Mouse (Mus musculus): Measurements from ENCODE around the gene Prtg. TPM values are rescaled to one million over a fixed set of nuclear protein-coding genes. Genes with fewer than 3 reads are reported as not detected.

The Prtg gene
- 1 to 10 TPM; 1.5 to 1.8 TPM for total RNA-seq (2021)
- long read RNA-seq, experiment 1, partial matches to known transcripts = 0 of 4 reads
- long read RNA-seq, experiment 1, other reads (novel, unspliced or antisense) = 4 of 4 reads
- long read RNA-seq, experiment 2, partial matches to known transcripts = 0 of 2 reads
- long read RNA-seq, experiment 2, other reads (novel, unspliced or antisense) = 2 of 2 reads

DNA sequence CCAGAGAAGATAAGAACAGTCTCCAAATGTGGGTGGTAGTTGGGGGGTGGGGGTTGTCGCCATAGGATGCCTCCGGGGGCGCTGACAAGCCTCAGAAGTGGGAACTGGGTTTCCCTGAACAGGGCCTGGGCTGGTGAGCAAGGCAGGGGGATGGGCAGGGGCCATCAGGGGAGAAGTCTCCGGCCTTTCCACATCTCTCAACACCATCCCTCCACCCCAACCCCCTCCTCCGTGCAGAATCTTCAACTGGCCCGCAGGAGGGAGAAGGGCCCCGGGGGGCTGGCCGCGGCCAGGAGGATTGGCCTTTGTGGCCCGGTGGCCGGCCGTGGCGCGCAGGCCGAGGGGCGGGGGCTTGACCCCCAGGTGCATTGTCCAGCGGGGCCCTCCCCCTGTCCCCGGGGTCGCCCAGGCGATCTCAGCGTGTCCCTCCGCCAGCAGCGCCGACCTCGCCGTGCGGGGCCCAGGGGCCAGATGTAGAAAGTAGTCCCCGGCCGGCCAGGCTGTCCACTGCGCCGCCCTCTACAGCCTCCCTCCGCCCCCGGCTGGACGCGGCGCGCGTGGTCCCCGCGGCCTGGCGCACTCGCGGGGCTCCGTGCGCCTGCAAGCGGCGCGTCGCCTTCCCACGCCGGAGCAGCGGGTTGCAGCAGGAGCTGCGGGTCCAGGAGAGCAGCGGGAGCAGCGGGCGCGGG, at the start of gene Prtg:
Gene Prtg, plus strand, starts transcription at position 144 of the 689 bp plus-strand sequence.
- Histone ChIP-seq H3K27ac (peak within 1 kb of the TSS; percentile 76), H3K4me3 (peak within 1 kb of the TSS; percentile 68)
- DNase-seq (ENCODE audit: extremely low spot score in 1 of 2, low spot score in 2 of 2) = peak; percentile 13 to 32
- intact Hi-C loops (cut with DNase I) = loop anchor here (5.0 kb wide), 1 partner anchor 75 kb away; no protein-coding TSS in a partner anchor
- no peak; the same call in 1 of the 2 replicates for TF ChIP-seq CTCF (IDR thresholded peaks at IDR 0.05)

DNA sequence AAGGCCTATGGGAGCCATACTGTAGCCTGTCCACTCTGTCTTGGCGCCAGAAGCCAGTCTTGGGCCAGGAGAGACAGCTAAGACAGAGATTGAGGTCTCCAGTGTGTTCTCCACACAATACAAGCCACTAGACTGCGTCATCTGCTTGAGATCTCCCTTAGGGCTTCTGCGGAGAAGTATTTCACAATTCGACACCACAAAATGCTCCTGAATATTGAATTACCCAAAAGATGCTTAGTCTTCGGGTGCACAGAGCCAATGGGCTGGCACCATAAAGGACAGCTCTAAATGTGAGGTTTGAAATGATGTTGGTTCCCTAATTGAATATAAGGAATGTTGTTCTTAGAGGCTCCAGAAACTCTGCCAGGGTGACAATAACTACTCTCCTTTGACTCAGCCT, 49.5 kb upstream of the Prtg start:
- no peak for DNase-seq (ENCODE audit: extremely low spot score in 1 of 2, low spot score in 2 of 2)
- Histone ChIP-seq H3K27ac (no peak overlapping the region), H3K4me3 (no peak overlapping the region)
- TF ChIP-seq CTCF (IDR thresholded peaks at IDR 0.05) = no peak
- intact Hi-C loops (cut with DNase I) = no loop called here

DNA sequence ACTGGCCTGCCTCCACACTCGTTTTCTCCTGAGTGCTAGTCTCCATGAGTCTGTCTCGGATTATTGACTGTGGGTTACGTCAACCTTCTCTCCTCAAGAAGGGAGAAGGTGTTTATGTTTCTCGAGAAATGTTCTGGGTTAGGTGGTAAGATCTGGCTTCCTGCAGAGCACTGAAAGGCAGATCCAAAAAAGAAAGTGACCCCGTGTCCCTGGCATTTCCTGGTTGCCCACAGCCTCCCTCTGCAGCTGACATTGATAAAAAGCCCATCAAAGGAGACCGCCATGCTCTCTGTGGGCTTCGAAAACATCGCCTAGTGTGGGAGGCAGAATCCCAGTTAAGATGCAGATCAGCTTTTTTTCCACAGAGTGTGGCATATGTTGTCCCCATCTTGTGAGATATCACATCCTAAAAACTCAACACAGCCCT, 48.0 kb upstream of the Prtg start:
- no peak overlapping the region for H3K4me3 ChIP-seq
- peak overlapping the region; percentile 69 for H3K27ac ChIP-seq
- TF ChIP-seq CTCF (IDR thresholded peaks at IDR 0.05) = no peak
- peak in 1 of 2 experiments; percentile 30 for DNase-seq (ENCODE audit: extremely low spot score in 1 of 2, low spot score in 2 of 2)
- intact Hi-C loops (cut with DNase I) = no loop called here

DNA sequence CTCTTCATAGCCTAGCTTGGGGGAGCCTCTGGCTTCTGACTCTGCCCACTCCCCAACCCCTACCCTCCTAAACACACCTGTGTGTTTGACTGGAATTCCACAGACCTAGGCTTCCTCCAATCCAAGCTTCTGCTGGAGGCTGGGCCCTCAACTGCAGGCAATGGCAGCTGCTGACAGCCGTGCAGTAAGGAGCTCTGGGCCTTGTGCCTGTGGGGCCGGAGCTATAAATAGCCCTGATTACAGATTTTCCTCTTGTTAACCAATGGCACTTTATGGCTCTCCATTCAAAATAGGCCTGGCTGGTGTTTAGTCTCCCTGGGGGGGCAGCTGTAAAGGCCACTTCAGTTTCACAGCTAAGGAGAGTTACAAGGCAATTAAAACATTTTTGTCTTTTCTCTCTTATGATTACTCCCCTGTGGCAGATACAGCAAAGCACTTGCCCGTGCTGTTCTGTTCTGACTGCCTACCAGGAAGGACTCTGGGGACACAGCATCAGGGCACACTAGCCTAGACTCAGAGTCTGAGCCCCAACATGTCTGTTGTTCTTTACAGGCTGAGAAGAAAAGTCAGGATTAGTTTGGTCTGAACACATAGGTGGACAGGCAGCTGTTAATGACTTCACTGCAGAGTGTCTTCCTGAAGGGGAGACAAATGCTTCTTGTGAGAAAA, 43.5 kb upstream of the Prtg start:
- H3K4me3 ChIP-seq = no peak overlapping the region
- intact Hi-C loops (cut with DNase I) = loop anchor here (10.0 kb wide), 2 partner anchors 192 to 332 kb away; partner anchors contain the start of genes Dyx1c1 and Gm44503
- no peak overlapping the region for H3K27ac ChIP-seq
- TF ChIP-seq CTCF (IDR thresholded peaks at IDR 0.05) = no peak
- DNase-seq (ENCODE audit: extremely low spot score in 1 of 2, low spot score in 2 of 2) = no peak

DNA sequence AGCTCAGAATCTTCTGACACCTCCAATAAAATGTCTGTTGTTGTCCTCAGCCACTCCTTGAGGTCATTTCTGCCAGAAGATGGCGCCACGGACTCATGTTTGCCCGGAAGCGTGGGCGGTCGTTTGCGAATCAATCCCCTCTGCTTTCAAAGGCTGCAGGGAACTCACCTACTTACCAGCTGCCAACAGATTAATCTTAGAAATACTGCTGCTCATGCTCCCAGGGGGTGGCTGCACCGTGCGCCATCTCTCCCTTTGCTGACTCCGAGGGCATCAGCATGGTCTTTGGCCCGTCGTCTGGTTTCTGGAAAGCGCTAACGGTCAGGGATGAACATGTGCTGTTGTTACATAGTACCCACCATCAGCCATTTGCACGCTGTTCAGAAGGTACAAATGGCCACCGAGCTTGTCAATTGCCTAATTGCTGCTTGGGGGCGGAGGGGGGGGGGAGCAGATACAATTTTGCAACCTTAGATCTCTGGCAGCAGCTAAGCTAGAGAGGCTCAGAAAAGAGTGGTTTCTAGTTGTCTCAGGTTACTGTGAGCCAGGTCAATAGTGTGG, 39.8 kb upstream of the Prtg start:
- intact Hi-C loops (cut with DNase I) = loop anchor here (1.0 to 10.0 kb wide), 3 partner anchors 117 to 328 kb away; partner anchors contain the start of genes Dyx1c1 and Gm44503
- TF ChIP-seq CTCF (IDR thresholded peaks at IDR 0.05) = peak; percentile 90
- DNase-seq (ENCODE audit: extremely low spot score in 1 of 2, low spot score in 2 of 2) = peak; percentile 88 to 93
- H3K27ac ChIP-seq = peak overlapping the region; percentile 67
- peak overlapping the region; percentile 50 for H3K4me3 ChIP-seq

DNA sequence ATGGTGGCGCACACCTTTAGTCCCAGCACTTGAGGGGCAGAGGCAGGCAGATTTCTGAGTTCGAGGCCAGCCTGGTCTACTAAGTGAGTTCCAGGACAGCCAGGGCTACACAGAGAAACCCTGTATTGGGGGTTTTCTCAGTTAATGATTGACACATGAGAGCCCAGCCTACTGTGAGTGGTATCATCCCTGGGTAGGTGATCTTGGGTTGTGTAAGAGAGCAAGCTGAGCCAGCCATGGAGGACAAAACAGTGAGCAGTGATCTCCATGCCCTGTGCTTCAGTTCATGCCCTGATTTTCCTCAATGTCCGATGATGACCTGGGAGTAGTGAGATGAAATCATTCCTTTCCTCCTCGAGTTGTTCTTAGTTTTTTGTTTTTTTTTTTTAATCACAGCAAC, 31.7 kb upstream of the Prtg start:
- DNase-seq (ENCODE audit: extremely low spot score in 1 of 2, low spot score in 2 of 2) = no peak
- intact Hi-C loops (cut with DNase I) = no loop called here
- TF ChIP-seq CTCF (IDR thresholded peaks at IDR 0.05) = no peak
- Histone ChIP-seq H3K4me3 (no peak overlapping the region), H3K27ac (no peak overlapping the region)

DNA sequence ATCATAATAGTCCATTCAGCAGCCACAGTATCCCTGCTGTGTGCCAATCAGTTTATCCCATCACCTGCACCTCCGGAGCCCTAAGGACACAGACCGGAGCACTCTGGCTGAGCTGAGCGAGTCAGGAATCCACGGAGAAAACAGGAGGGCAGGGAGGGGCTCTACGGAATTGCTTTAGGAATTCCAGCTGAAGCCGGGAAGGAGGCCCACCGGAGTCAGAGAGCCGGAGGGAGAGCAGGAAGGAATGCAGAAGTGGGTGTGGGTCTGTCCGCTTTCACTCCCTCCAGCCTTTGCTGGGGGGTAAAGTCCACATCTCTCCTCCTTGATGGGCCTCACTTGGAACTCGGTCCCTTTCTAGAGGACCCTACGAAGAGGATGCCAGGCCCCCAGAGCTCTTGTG, 27.7 kb upstream of the Prtg start:
- DNase-seq (ENCODE audit: extremely low spot score in 1 of 2, low spot score in 2 of 2) = no peak
- intact Hi-C loops (cut with DNase I) = no loop called here
- TF ChIP-seq CTCF (IDR thresholded peaks at IDR 0.05) = no peak

DNA sequence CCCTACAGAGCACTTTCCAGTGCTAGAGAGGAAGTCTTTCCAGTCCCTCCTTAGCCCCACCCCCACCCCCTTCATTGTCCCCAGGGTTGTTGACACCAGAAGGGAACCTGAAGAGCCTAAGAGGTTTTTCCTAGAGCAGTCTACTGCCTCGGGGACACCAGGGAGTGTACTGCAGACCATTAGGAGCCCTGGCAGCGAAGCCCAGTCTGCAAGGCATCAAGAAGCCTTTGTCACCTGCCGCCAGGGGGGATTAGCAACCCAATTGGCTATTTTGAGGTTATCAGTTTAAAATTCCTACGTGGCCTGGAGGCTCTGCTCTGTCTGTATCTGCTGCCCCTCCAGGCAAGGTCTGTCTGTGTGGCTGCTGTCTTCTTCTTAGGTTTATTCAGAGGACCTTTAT, 26.9 kb upstream of the Prtg start:
- intact Hi-C loops (cut with DNase I) = no loop called here
- no peak for TF ChIP-seq CTCF (IDR thresholded peaks at IDR 0.05)
- DNase-seq (ENCODE audit: extremely low spot score in 1 of 2, low spot score in 2 of 2) = no peak
- Histone ChIP-seq H3K27ac (no peak overlapping the region), H3K4me3 (no peak overlapping the region)

More for the DNA sequence above, 27.7 kb upstream of the Prtg start:
- no peak overlapping the region for H3K4me3 ChIP-seq
- H3K27ac ChIP-seq = no peak overlapping the region

DNA sequence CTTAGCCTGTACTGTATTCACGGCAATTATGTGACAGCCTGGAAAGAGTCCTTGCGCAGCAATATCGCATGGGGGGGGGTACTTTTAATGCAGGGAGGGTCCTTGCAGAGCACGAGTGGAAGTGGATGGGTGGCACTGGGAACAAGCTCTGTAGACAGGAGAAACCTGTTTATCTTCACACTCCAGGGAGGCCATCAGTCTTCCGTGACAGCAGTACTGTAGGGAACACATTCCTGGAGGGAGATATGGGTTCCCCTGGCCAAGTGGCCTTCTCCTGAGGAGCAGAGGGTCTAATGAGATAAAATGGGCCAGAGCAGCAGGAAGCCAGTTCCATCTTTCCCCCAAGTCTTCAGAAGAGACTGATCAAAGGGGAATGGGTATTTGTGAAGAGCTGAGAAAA, 26.0 kb upstream of the Prtg start:
- no peak overlapping the region for H3K27ac ChIP-seq
- H3K4me3 ChIP-seq = no peak overlapping the region
- TF ChIP-seq CTCF (IDR thresholded peaks at IDR 0.05) = no peak
- intact Hi-C loops (cut with DNase I) = no loop called here
- no peak for DNase-seq (ENCODE audit: extremely low spot score in 1 of 2, low spot score in 2 of 2)

DNA sequence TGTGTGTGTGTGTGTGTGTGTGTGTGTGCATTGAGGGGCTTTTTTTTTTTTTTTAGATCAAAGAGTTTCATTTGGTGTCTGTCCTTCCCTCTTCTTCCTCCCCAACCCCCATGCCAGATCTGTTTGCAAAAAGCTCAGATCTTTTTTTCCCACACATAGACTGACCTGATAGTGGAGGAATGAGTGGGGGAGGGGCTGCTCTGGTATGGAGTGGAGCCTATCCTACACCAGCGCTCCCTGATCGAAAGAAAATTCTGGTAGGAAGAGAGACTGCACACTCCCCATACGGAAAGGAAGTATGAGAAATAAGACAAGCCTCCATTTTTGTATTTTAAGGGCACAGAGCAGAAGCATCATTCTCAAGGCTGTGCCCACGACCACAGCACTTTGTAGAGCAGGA, 25.2 kb upstream of the Prtg start:
- intact Hi-C loops (cut with DNase I) = no loop called here

DNA sequence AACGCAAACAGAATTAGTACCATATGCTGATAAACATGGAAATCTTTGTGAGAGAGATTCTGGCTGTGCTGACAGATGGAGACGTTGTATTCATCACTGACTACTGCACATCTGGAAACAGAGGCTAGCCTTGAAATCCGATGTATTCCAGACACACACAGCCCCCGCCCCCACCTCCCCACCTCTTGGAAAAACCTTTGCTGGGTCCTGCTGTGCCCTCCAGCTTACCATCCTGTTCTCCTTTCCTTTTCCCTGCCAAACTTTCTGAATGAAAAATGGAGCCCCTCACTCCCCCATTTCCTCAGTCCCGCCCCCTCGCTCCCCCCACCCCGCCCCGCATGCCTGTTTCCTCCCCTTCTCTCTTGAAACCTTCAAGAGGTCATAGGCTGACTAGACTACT, 24.6 kb upstream of the Prtg start:
- DNase-seq (ENCODE audit: extremely low spot score in 1 of 2, low spot score in 2 of 2) = no peak
- TF ChIP-seq CTCF (IDR thresholded peaks at IDR 0.05) = no peak

More for the DNA sequence above, 25.2 kb upstream of the Prtg start:
- TF ChIP-seq CTCF (IDR thresholded peaks at IDR 0.05) = no peak
- Histone ChIP-seq H3K4me3 (no peak overlapping the region), H3K27ac (no peak overlapping the region)
- DNase-seq (ENCODE audit: extremely low spot score in 1 of 2, low spot score in 2 of 2) = no peak

DNA sequence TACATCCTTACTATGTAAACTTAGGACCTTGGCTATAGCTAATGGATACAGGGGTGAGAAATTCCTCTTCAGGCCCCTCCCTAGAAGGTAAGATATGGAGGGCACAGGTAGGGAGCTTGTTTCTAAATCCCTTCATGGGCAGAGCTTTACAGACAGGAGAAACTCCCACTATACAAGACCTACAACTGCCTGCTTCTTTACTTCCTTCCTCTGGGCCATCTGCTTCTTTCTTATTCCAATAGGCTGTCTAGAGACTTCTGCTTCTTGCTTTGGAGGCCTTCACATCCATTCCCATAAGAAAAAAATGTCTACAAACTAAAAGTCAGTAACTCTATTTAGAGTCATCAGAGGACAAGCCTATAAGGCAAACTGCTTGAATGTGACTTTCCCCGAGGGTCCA, 18.9 kb upstream of the Prtg start:
- H3K27ac ChIP-seq = no peak overlapping the region
- H3K4me3 ChIP-seq = no peak overlapping the region
- no peak for DNase-seq (ENCODE audit: extremely low spot score in 1 of 2, low spot score in 2 of 2)
- no peak for TF ChIP-seq CTCF (IDR thresholded peaks at IDR 0.05)
- intact Hi-C loops (cut with DNase I) = no loop called here

More for the DNA sequence above, 24.6 kb upstream of the Prtg start:
- H3K4me3 ChIP-seq = no peak overlapping the region
- no peak overlapping the region for H3K27ac ChIP-seq
- intact Hi-C loops (cut with DNase I) = no loop called here
